Mouse (Mus musculus) T-helper 17 cell (primary cell): ENCODE measurements at regions not wholly inside any gene's neighbourhood (a gene's known extent, or its start where the extent isn't known, plus 50 kb on each side); places are given as distances from the start of the nearest gene placed in this dataset.

ENCODE experiments used
- in situ Hi-C, 2 experiments: fragments of 300-600 bp; cut with MboI, MseI; formaldehyde crosslinking; loops; 1 replicate in 1 of 2; 2 replicates in 1 of 2; pipeline ENCODE4 v1.15.1; 2025; ENCODE audit warnings: high pct_unique_total_duplicates in 2 of 2

GRCm38 (mm10) chr8:27677143-27678106 lies 230.0 kb downstream of the Poteg start:
- in situ Hi-C loops: no loop called here

- in situ Hi-C loops: no loop called here
These were observed 231.7 kb downstream of the Poteg start for GRCm38 (mm10) chr8:27679164-27679563.

- in situ Hi-C loops: loop anchor here in 1 of 2 experiments (10.0 kb wide), 1 partner anchor 1317 kb away; no protein-coding TSS in a partner anchor
These were observed 274.5 kb downstream of the Poteg start for GRCm38 (mm10) chr8:27721988-27722387.

GRCm38 (mm10) chr8:27770296-27770695 lies 322.8 kb downstream of the Poteg start:
- in situ Hi-C loops: no loop called here

- in situ Hi-C loops: no loop called here
These were observed 323.3 kb downstream of the Poteg start for GRCm38 (mm10) chr8:27770803-27771202.

- in situ Hi-C loops: no loop called here
These were observed 323.8 kb downstream of the Poteg start for GRCm38 (mm10) chr8:27771250-27771649.

GRCm38 (mm10) chr8:27778982-27779381 lies 331.5 kb downstream of the Poteg start:
- in situ Hi-C loops: no loop called here
